Mouse (Mus musculus) CH12.LX (cell line): ENCODE measurements around the gene Dhx34. TPM values are rescaled to one million over a fixed set of nuclear protein-coding genes. Genes with fewer than 3 reads are reported as not detected.

Source experiments
- DNase-seq: peaks from one replicate; pipeline ENCODE4 v3.0.0-alpha.2; 2013; ENCODE audit errors: extremely low read depth
- H3K27ac ChIP-seq: 2 replicates; pipeline ENCODE4 v1.5.1; 2012; ENCODE audit warnings: low read depth, mild to moderate bottlenecking, control low read depth, moderate library complexity; ENCODE audit not compliant: insufficient read depth
- H3K27me3 ChIP-seq: replicated peaks from 2 replicates; pipeline ENCODE3; 2012; ENCODE audit warnings: inconsistent platforms
- H3K36me3 ChIP-seq, 2 experiments: replicated peaks in 1 of 2; 2 replicates each; pipeline versions ENCODE3 to v1.6.1; 2012; ENCODE audit warnings: inconsistent platforms in 1 of 2, low read length in 1 of 2, mild to moderate bottlenecking in 1 of 2, mixed read lengths in 1 of 2, moderate library complexity in 1 of 2; ENCODE audit not compliant: control insufficient read depth in 1 of 2, insufficient read depth in 1 of 2
- H3K4me1 ChIP-seq, 2 experiments: 2 replicates each; pipeline ENCODE4 v1.6.1; 2012; ENCODE audit warnings: inconsistent platforms in 1 of 2, moderate library complexity in 1 of 2; ENCODE audit not compliant: insufficient read depth in 2 of 2, control insufficient read depth in 1 of 2
- H3K4me2 ChIP-seq: 2 replicates; pipeline ENCODE4 v1.6.1; 2012; ENCODE audit warnings: low read depth, mild to moderate bottlenecking, control low read depth; ENCODE audit not compliant: poor library complexity, insufficient read depth, severe bottlenecking
- H3K4me3 ChIP-seq, 3 experiments: fragments of 150-350 bp in 1 of 3; sonication (generic) in 1 of 3; replicated peaks in 1 of 3; 2 replicates each; pipeline versions ENCODE3 to v1.5.1; 2011 to 2012; ENCODE audit warnings: low read depth in 2 of 3, low read length in 2 of 3, mild to moderate bottlenecking in 2 of 3, moderate library complexity in 2 of 3, control low read depth in 1 of 3, improper control_type of control experiment in 1 of 3, inconsistent platforms in 1 of 3, mixed read lengths in 1 of 3; ENCODE audit not compliant: poor library complexity in 1 of 3
- H3K79me2 ChIP-seq: replicated peaks from 2 replicates; pipeline ENCODE4 v1.6.1; 2012; ENCODE audit warnings: mild to moderate bottlenecking, moderate library complexity; ENCODE audit not compliant: control insufficient read depth, poor library complexity, insufficient read depth, severe bottlenecking; ENCODE audit errors: extremely low read depth
- H3K9ac ChIP-seq: 2 replicates; pipeline ENCODE4 v1.6.1; 2012; ENCODE audit warnings: low read depth, mild to moderate bottlenecking, control low read depth, moderate library complexity; ENCODE audit not compliant: insufficient read depth
- H3K9me3 ChIP-seq: replicated peaks from 2 replicates; pipeline ENCODE3; 2012; ENCODE audit warnings: low read length, inconsistent platforms, mixed read lengths
- CHD1 ChIP-seq: IDR thresholded peaks from 2 replicates; pipeline ENCODE4 v1.6.1; 2012; ENCODE audit warnings: low read depth, low read length, improper control_type of control experiment, inconsistent platforms
- CHD2 ChIP-seq: IDR thresholded peaks from 2 replicates; pipeline ENCODE4 v1.6.1; 2011; ENCODE audit warnings: low read length, improper control_type of control experiment
- CTCF ChIP-seq, 2 experiments: IDR thresholded peaks in 1 of 2; conservative IDR thresholded peaks in 1 of 2; 2 replicates each; pipeline ENCODE4 v1.5.1; 2011 to 2012; ENCODE audit warnings: low read depth in 2 of 2, low read length in 2 of 2, improper control_type of control experiment in 1 of 2, inconsistent platforms in 1 of 2, mild to moderate bottlenecking in 1 of 2, moderate library complexity in 1 of 2
- ELF1 ChIP-seq: IDR thresholded peaks from 2 replicates; pipeline ENCODE4 v1.6.1; 2014; ENCODE audit warnings: low read depth, mild to moderate bottlenecking, inconsistent platforms, low read length, improper control_type of control experiment
- GABPA ChIP-seq: IDR thresholded peaks from 2 replicates; pipeline ENCODE4 v1.6.1; 2012; ENCODE audit warnings: low read depth, low read length, improper control_type of control experiment, inconsistent platforms; ENCODE audit not compliant: insufficient replicate concordance
- MAFK ChIP-seq: IDR thresholded peaks from 2 replicates; pipeline ENCODE4 v1.6.1; 2011; ENCODE audit warnings: low read length, improper control_type of control experiment; ENCODE audit not compliant: insufficient replicate concordance
- MAX ChIP-seq: IDR thresholded peaks from 2 replicates; pipeline ENCODE4 v1.6.1; 2011; ENCODE audit warnings: low read length, improper control_type of control experiment
- MAZ ChIP-seq: IDR thresholded peaks from 2 replicates; pipeline ENCODE4 v1.6.1; 2012; ENCODE audit warnings: low read depth, mild to moderate bottlenecking, inconsistent platforms, low read length, improper control_type of control experiment, moderate library complexity
- MEF2A ChIP-seq: IDR thresholded peaks from 2 replicates; pipeline ENCODE4 v1.6.1; 2014; ENCODE audit warnings: low read depth, mild to moderate bottlenecking, inconsistent platforms, low read length, improper control_type of control experiment, borderline replicate concordance
- MYC ChIP-seq: IDR thresholded peaks from 2 replicates; pipeline ENCODE4 v1.6.1; 2011; ENCODE audit warnings: low read depth, mild to moderate bottlenecking, improper control_type of control experiment, low read length
- NELFE ChIP-seq: IDR thresholded peaks from 2 replicates; pipeline ENCODE4 v1.6.1; 2011; ENCODE audit warnings: low read depth, low read length, improper control_type of control experiment
- NRF1 ChIP-seq: IDR thresholded peaks from 2 replicates; pipeline ENCODE4 v1.6.1; 2014; ENCODE audit warnings: low read depth, mild to moderate bottlenecking, inconsistent platforms, low read length, improper control_type of control experiment, moderate library complexity
- RAD21 ChIP-seq: IDR thresholded peaks from 2 replicates; pipeline ENCODE4 v1.6.1; 2011; ENCODE audit warnings: low read depth, mild to moderate bottlenecking, low read length, improper control_type of control experiment, moderate library complexity
- TBP ChIP-seq: conservative IDR thresholded peaks from 2 replicates; pipeline ENCODE4 v1.6.1; 2011; ENCODE audit warnings: low read depth, low read length, improper control_type of control experiment
- TCF12 ChIP-seq: IDR thresholded peaks from 2 replicates; pipeline ENCODE4 v1.6.1; 2014; ENCODE audit warnings: low read depth, mild to moderate bottlenecking, inconsistent platforms, low read length, improper control_type of control experiment
- USF1 ChIP-seq: IDR thresholded peaks from 2 replicates; pipeline ENCODE4 v1.6.1; 2014; ENCODE audit warnings: low read depth, mild to moderate bottlenecking, inconsistent platforms, low read length, improper control_type of control experiment
- ZKSCAN1 ChIP-seq: IDR thresholded peaks from 2 replicates; pipeline ENCODE4 v1.6.1; 2012; ENCODE audit warnings: low read depth, inconsistent platforms, low read length, improper control_type of control experiment, borderline replicate concordance
- ZNF384 ChIP-seq: IDR thresholded peaks from 2 replicates; pipeline ENCODE4 v1.6.1; 2012; ENCODE audit warnings: low read depth, low read length, improper control_type of control experiment, inconsistent platforms
- dilution Hi-C: fragments of 300-500 bp; cut with MboI; formaldehyde crosslinking; loops from 2 replicates; pipeline ENCODE4 v1.14.3; 2020; ENCODE audit warnings: low sequenced_read_pairs; ENCODE audit not compliant: extremely low pct_unique_long_range_greater_than_20kb, extremely low pct_ligation_motif_present
- in situ Hi-C: fragments of 300-500 bp; cut with MboI; formaldehyde crosslinking; loops from 3 replicates; pipeline ENCODE4 v1.14.3; 2019; ENCODE audit warnings: low sequenced_read_pairs, low pct_ligation_motif_present, low pct_unique_long_range_greater_than_20kb, mixed read lengths
- polyA plus RNA-seq: library from polyadenylated mRNA; unstranded; fragments of >175 nt; gene quantifications from 2 replicates; pipeline ENCODE4 v1.2.1, GENCODE M21; 2012; ENCODE audit warnings: low read depth; ENCODE audit not compliant: insufficient read length
- total RNA-seq, 2 experiments: library from RNA; depleted of rRNA; stranded (reverse); fragments of 300-350 nt in 1 of 2; fragments of >200 nt in 1 of 2; gene quantifications; 2 replicates each; pipeline ENCODE4 v1.2.3; 2012 to 2014

Gene Dhx34
- total and polyA plus RNA-seq, 3 experiments: 8.8 to 18.0 (median 15.2) TPM

DNA sequence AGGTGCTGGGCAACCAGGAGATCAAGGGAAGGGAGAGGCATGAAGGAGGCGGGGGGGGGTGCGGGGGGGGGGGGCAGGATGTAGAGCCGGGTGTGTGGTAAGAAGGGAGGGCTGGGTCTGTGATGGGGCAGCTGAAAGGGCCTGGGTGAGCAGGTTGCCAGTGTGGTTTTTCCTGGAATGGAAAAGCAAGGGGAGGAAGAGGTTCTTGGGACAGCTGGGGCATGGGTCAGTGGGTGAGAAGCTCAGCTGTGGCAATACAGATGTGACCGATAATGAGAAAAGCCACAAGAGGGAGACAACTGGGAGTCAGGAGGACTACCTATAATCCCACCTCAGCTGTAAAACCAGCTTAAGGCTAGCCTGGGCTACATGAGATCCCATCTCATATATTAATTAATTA, 24.1 kb upstream of the Dhx34 start:
- no peak overlapping the region for H3K27ac ChIP-seq
- no peak for DNase-seq
- no peaks in the 10 kb centered on the region for H3K36me3 ChIP-seq
- H3K79me2 ChIP-seq: no peaks in the 10 kb centered on the region
- TF ChIP-seq CHD2: no peak
- no peak for TF ChIP-seq MYC
- TF ChIP-seq CTCF (conservative IDR thresholded peaks at IDR 0.05 in 1 of 2, IDR thresholded peaks at IDR 0.05 in 1 of 2; ENCODE audit: low read depth in 2 of 2, low read length in 2 of 2): 0 out of 4 replicates have a peak, but pooled peaks of 1 of the 2 experiments have one; percentile 17
- TF ChIP-seq, all 38 proteins: peak for 1
- Histone ChIP-seq H3K4me1 (peaks cover 5 to 15% of the 10 kb centered on the region in 2 experiments; a peak in 3 of 4 replicates), H3K27me3 (no peaks in the 10 kb centered on the region), H3K4me3 (no peak overlapping the region), H3K9me3 (no peaks in the 10 kb centered on the region), H3K9ac (no peak overlapping the region), H3K4me2 (no peak overlapping the region)
- dilution Hi-C loops: no loop called here
- in situ Hi-C loops: no loop called here

GRCm38 (mm10) chr7:16244067-16244466, 22.2 kb upstream of the Dhx34 start, which contains the start of gene C5ar2:
C5ar2 (minus strand) TSS chr7:16244154.
- no peaks in the 10 kb centered on the region for H3K79me2 ChIP-seq
- H3K9ac ChIP-seq: no peak within 1 kb of the TSS
- H3K9me3 ChIP-seq: no peaks in the 10 kb centered on the region
- TF ChIP-seq ZKSCAN1 (no peak), CHD2 (no peak), CHD1 (no peak), GABPA (no peak), ZNF384 (no peak), MAFK (no peak), MAX (no peak), TCF12 (no peak), RAD21 (no peak), USF1 (no peak), ELF1 (no peak), NRF1 (no peak), NELFE (no peak), TBP (no peak), MEF2A (no peak), MAZ (no peak)
- no peak within 1 kb of the TSS for H3K27ac ChIP-seq
- H3K4me3 ChIP-seq: no peak within 1 kb of the TSS
- in situ Hi-C loops: no loop called here
- no peak for DNase-seq
- no peaks in the 10 kb centered on the region for H3K36me3 ChIP-seq
- dilution Hi-C loops: no loop called here
- no peaks in the 10 kb centered on the region for H3K27me3 ChIP-seq
- H3K4me1 ChIP-seq: peaks cover 8 to 27% of the 10 kb centered on the region in 2 experiments
- no peak within 1 kb of the TSS for H3K4me2 ChIP-seq
